Comparison of ENCODE assay signal across 9 mouse cellular contexts in the genomic region with DNA sequence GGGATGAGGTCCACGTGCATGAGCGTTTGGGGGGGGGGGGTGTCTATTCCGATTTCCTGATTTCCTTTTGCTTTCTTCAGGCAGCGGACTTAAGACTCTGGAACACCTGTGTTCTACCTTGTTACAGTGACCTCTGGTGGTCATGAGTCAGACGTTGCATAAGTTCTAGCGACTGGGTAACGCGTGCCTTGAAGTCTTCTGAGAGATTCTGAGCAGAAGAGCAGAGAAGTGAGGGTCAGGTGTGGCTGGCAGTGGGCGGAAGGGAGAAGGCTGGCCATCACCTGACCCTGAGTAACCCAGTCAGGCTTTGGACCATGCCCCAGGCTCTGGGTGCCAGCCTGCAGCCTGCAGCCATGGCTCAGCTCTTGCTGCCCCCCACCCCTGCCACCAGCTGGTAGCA.
DNase-seq lines count a peak whose midpoint lies in the region; ATAC-seq and TF ChIP-seq lines count a peak whose summit lies in the region.
"Had no signal": no experiment of that assay in that cellular context is flagged by ENCODE, and none has a peak within 500 bp of the region (broad histone marks: within the 10 kb centered on the region; RNA-seq: fewer than 3 reads in every experiment).

No protein-coding gene starts in this region.

- DNase-seq in liver, adult 2 months (ENCODE audit: extremely low read depth, low read depth, low spot score), result peak; percentile 60
- no peak for DNase-seq in liver
- peak; percentile 32 for DNase-seq in brain, embryonic 18.5 days (ENCODE audit: low read depth, low spot score)
- peak; percentile 86 for DNase-seq in midbrain, postnatal 0 days (ENCODE audit: low spot score)
- DNase-seq in thymus, postnatal 25 days, result no peak
- no peak for DNase-seq in adrenal gland, adult 18-20 months (ENCODE audit: low spot score in 2 of 2)
- no peak for DNase-seq in adrenal gland, adult 2 months
- DNase-seq: gastrocnemius, postnatal 36 days had no signal

- no peaks in the 10 kb centered on the region for H3K4me1 ChIP-seq in liver, adult 2 months (ENCODE audit: control insufficient read depth, insufficient read depth, low read length)
- no peaks in the 10 kb centered on the region for H3K4me1 ChIP-seq in midbrain, postnatal 0 days (ENCODE audit: insufficient read depth, low read length)

- H3K27me3 ChIP-seq in liver, adult 2 months (ENCODE audit: control insufficient read depth, insufficient read depth, low read length), result no peaks in the 10 kb centered on the region
- no peaks in the 10 kb centered on the region for H3K27me3 ChIP-seq in midbrain, postnatal 0 days (ENCODE audit: insufficient read depth, low read length)

- TF ChIP-seq POLR2A in liver, adult 2 months (IDR thresholded peaks at IDR 0.05; ENCODE audit: extremely low read depth, insufficient read depth, low read length), result no peak

- no peaks in the 10 kb centered on the region for H3K9me3 ChIP-seq in midbrain, postnatal 0 days (ENCODE audit: low read length)

- no peak overlapping the region for H3K4me2 ChIP-seq in midbrain, postnatal 0 days (ENCODE audit: low read depth, low read length, poor library complexity, severe bottlenecking)

- 0 out of 2 replicates have a peak, but pooled peaks have one; percentile 54 for ATAC-seq in erythroid progenitor cell, adult 5-6 weeks (replicated peaks; ENCODE audit: low FRiP score, poor library complexity, severe bottlenecking)
- ATAC-seq in midbrain, postnatal 0 days (ENCODE audit: low FRiP score), result peak; percentile 34; the same call in 1 of the 2 replicates

- no peak overlapping the region for H3K4me3 ChIP-seq in liver, adult 2 months (ENCODE audit: insufficient read depth, low read depth, low read length)
- no peak overlapping the region for H3K4me3 ChIP-seq in midbrain, postnatal 0 days (ENCODE audit: low read depth, low read length)

- TF ChIP-seq CTCF in liver, adult 2 months (IDR thresholded peaks at IDR 0.05; ENCODE audit: low read depth, low read length), result peak; percentile 39; the same call in 1 of the 2 replicates
- TF ChIP-seq CTCF in midbrain, postnatal 0 days (IDR thresholded peaks at IDR 0.05), result peak; percentile 80

- no peaks in the 10 kb centered on the region for H3K79me2 ChIP-seq in liver, adult 2 months (ENCODE audit: control insufficient read depth, insufficient read depth, low read length)

- H3K9ac ChIP-seq in liver, adult 2 months (ENCODE audit: low read depth, low read length), result no peak overlapping the region
- H3K9ac ChIP-seq in midbrain, postnatal 0 days (replicated peaks; ENCODE audit: low read length, poor library complexity, severe bottlenecking), result no peak overlapping the region

- no peak overlapping the region for H3K27ac ChIP-seq in liver, adult 2 months (replicated peaks; ENCODE audit: insufficient read depth, low read depth, low read length)
- no peak overlapping the region for H3K27ac ChIP-seq in midbrain, postnatal 0 days (ENCODE audit: low read depth, low read length)

- 13% methylated on average over 9 of the region's 9 CpGs for WGBS in liver, adult 2 months
- WGBS in midbrain, postnatal 0 days, result 17% methylated on average over 9 of the region's 9 CpGs

- H3K36me3 ChIP-seq in liver, adult 2 months (ENCODE audit: control insufficient read depth, insufficient read depth, low read length), result no peaks in the 10 kb centered on the region
- H3K36me3 ChIP-seq in midbrain, postnatal 0 days (ENCODE audit: insufficient read depth, low read length), result no peaks in the 10 kb centered on the region

Comparison
In these comparisons a context has a peak if more than half of its experiments do, and no peak if none do; other contexts are left out.
1. DNase-seq: peak in liver, adult 2 months (single experiment), brain, embryonic 18.5 days (single experiment) and midbrain, postnatal 0 days (single experiment); none in liver (single experiment), thymus, postnatal 25 days (single experiment), adrenal gland, adult 18-20 months (0 of 2) and adrenal gland, adult 2 months (single experiment).